Mouse (Mus musculus): ENCODE measurements around the gene Mgat5b.

DNA sequence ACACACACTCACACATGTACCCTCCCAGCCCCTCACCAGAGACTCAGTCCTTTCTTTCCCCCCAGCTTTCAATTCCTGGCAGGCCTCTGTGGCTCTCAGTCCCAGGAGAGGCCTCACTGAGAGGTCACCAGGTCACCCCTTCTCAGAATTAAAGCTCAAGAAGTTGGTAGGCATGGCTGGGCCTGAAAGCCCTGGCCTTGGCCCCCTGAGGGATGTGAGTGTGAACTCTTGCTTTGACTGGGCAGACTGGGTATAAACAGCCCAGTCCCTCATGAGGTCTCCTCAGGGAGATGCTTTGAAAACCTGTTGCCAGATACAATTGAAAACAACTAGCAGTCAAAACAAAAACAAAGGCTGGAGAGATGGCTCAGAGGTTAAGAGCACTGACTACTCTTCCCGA lies 32.8 kb downstream of the Mgat5b start:
- TF ChIP-seq CTCF (IDR thresholded peaks at IDR 0.05; ENCODE audit: extremely low read depth, insufficient read depth, insufficient read length, insufficient replicate concordance) (no peak), POLR2A (IDR thresholded peaks at IDR 0.05; ENCODE audit: low read depth, low read length) (no peak)
